Mouse (Mus musculus) R1 (cell line): Measurements from ENCODE around the gene Phf2.

Source experiments
- DNase-seq: peaks from one replicate; pipeline ENCODE4 v3.0.0-alpha.2; 2018; ENCODE audit warnings: low read depth, low spot score

The Phf2 gene

DNA sequence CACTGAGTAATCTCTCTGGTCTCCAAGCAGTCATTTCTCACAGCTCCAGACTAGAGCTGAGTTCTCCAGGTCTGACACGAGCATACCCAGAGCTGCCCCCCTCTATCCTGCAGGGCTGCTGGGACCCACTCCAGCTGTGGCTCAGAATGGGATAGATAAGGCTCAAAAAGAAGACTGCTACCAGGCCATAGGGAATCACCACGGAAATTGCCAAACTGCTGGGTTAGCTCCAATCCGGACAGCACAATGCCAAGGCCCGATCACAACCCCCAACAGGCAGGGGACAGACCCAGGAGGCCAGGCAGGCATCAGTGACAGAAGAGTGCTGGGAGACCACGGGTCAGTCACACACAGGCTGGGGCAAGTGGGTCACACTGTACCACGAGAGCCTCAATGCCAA is 12.9 kb downstream of the Phf2 start:
- no peak for DNase-seq

- peak; percentile 27 for DNase-seq
These were observed 13.5 kb downstream of the Phf2 start for GRCm38 (mm10) chr13:48857246-48857932.

- no peak for DNase-seq
These were observed 17.0 kb downstream of the Phf2 start for GRCm38 (mm10) chr13:48853947-48854346.

DNA sequence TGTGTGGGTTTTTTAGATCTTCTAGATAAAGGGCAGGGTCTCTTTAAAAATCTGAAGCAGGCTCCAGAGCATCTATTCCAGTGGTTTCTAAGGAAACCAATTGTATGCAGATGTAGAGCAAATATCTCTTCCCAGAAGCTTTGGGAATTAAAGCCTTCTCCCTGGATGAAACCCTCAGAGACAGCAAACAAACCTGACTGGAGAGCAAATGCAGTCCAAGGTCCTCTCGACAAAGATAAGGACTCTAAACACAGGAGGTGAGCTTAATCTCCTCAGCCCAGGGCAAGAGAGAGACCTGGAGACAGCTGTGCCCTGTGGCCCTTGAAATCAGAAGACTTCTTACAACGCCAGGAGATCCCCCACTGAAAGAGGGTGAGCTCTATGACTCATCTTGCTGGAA is 17.4 kb downstream of the Phf2 start:
- no peak for DNase-seq

DNA sequence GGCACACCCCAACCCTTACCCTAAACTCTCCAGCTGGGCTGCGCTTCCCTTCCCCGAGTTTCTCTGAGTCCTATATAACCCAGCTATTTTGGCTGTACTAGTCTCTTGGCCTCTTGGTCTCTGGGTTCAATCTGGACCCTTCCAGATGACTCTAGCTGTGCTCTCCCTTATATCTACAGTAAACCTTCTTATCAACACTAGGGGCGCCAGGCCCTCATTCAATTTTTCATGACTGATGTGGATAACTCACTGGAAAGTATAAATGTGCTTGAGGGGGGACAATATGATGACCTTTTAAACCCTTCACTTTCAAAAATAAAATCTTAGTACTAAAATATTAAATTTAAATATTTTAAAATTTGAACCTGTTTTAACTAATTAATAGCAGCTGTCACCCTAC is 18.1 kb downstream of the Phf2 start:
- DNase-seq, result peak; percentile 33

- no peak for DNase-seq
These were observed 19.2 kb downstream of the Phf2 start for GRCm38 (mm10) chr13:48851719-48852118.

DNA sequence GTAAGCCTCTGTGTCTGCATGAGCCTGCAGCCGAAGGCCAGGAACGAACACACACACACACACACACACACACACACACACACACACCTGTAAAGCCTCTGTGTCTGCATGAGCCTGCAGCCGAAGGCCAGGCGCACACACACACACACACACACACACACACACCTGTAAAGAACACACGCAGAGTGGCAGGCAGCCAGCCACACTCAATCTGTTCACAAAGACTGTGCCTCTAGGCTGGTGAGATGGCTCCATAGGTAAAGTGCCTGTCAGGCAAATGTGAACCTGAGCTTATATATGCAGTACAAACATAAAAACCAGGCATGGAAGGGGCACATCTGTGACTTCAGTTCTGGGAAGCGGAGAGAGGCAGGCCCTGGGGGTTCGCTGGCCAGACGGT is 20.1 kb downstream of the Phf2 start:
- no peak for DNase-seq

DNA sequence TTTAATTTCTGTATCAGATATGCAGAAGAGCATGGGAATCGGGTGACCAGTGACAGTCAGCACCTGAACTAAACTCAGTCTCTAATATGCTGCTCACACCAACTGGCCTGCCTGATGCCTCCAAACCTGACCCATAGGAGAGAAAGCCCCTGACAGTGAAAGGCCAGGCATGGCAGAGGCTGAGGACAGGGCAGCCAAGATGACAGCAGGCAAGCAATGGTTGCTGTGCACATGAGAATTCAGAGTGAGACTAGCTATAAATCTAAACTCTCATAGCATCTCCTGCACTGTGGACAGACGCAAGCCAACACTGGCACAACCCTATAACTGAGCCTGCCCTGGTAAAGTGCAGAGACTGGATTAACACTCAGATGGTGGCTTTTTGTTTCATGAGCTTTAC is 20.6 kb downstream of the Phf2 start:
- DNase-seq, result no peak

GRCm38 (mm10) chr13:48849155-48849554 is 21.8 kb downstream of the Phf2 start:
- no peak for DNase-seq

- DNase-seq, result peak; percentile 75
These were observed 25.6 kb downstream of the Phf2 start for GRCm38 (mm10) chr13:48845308-48845707.

GRCm38 (mm10) chr13:48843530-48843929 is 27.4 kb downstream of the Phf2 start:
- no peak for DNase-seq

- peak; percentile 28 for DNase-seq
These were observed 28.9 kb downstream of the Phf2 start for GRCm38 (mm10) chr13:48841905-48842592.

DNA sequence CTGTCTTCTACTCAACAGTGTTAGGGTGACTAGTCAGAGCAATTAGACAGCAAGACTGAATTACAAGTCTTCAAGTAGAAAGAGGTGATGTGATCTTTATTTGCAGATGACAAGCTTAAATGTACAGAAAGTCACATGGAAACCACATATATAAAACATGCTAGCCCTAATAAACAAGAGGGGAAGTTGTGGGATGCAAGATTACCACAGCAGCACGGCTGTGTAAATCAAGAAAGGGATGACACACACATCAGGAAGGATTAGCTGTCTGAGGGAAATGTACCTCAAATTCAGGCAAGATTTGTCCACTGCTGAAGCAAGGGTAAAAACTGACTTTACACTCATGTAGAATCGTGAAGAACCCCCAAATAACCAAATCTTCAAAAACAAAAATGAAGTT is 32.6 kb downstream of the Phf2 start:
- no peak for DNase-seq

DNA sequence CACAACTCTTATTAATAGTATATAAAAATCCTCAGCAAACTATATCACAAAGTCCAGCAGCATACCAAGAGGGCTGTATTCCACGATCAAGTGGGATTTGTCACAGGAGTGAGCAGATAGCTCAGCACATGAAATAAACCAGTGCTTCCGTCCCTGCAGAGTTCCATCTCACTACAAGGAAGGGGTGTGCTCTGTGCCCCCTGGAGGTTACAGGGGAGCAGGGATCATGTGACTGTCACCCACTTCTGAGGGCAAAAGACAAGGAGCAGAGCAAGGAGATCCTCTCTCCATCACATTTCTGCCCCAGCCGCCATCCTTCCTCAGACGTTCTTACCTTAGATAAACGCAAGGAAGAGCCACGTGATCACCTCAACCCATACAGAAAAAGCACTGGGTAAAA is 33.4 kb downstream of the Phf2 start:
- DNase-seq, result no peak

DNA sequence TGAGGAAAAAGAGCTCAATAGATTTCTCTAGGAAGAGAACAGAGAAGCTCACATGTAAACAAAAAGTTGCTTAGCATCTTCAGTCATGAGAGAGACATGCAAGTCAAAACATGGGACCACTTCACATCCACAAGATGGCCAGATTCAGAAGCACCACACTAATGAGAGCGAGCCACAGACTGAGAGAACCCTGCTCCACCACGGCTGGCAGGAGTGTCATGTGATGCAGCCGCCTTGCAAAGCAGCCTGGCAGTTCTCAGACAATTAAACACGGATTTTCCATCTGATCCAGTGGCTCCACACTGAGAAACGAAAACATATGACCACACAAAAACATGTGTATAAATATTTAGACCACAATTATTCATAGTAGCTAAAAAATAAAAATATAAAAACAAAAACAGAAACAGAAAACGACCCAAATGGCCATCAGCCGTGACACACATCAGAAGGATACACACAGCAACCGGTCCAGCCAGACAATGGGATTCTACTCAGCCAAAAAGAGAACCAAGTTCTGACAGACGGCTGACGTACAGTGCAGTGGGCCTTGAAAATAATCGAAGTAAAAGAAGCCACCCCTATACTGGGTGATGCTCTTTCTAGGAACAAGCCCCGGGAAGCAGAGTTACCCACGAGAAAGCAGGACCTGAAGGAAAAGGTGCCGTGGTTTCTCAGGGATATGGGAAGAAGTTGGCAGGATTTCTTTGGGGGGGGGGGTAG is 40.2 kb downstream of the Phf2 start:
- DNase-seq, result no peak

- no peak for DNase-seq
These were observed 41.1 kb downstream of the Phf2 start for GRCm38 (mm10) chr13:48829780-48830179.

GRCm38 (mm10) chr13:48822871-48823270 is 48.0 kb downstream of the Phf2 start:
- no peak for DNase-seq

- DNase-seq, result no peak
These were observed 48.6 kb downstream of the Phf2 start for GRCm38 (mm10) chr13:48822288-48822687.

- DNase-seq, result no peak
These were observed 51.8 kb downstream of the Phf2 start for GRCm38 (mm10) chr13:48819131-48819530.

GRCm38 (mm10) chr13:48814406-48814805 is 56.5 kb downstream of the Phf2 start:
- no peak for DNase-seq

GRCm38 (mm10) chr13:48810991-48811390 is 59.9 kb downstream of the Phf2 start:
- DNase-seq, result no peak

DNA sequence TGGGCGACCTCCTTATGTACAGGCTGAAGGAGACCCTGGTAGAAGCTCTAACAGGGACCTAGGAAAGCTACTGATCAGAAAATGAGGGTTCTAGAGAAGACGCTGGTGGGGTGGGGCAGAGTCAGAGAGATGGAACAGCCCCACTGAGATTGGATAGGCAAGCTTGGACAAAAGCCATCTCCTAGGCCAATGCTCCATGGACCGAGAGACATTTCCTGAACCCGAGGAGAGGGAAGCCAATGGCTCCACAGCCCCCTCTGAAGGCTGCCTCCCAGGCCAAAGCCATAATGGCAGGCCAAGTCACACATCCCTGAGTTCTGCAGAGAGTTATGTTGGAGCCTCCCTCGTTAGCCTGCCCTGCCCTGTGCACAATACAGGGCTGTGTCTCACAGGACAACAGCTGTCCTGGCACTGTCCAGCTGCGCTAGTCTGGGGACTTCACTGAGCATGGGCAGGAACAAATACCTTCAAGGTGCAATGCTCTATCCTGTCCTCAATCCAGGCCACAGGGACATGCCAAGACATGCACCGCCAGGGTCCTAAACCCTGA is 60.6 kb downstream of the Phf2 start:
- no peak for DNase-seq
